Mouse (Mus musculus) left cerebral cortex, adult 6 months (tissue): ENCODE data around the gene Xpo1. TPM values are rescaled to one million over a fixed set of nuclear protein-coding genes. Genes with fewer than 3 reads are reported as not detected.

Experiments
- long read RNA-seq, 2 experiments: library from polyadenylated mRNA; unstranded; transcript quantifications; one replicate each; pipeline ENCODE4 v2.0.0; 2019 to 2020
- polyA plus RNA-seq: library from polyadenylated mRNA; unstranded; fragments of <200 nt; fragmentation: Nextera tagmentation; gene quantifications from 2 replicates; pipeline ENCODE4 v1.2.3, GENCODE M21; 2021

Xpo1 gene
- polyA plus RNA-seq, result 7.5 and 9.8 TPM in 2 replicates
- long read RNA-seq, experiment 1, full-length matches to known transcripts, result 43 of 81 reads
- long read RNA-seq, experiment 1, partial matches to known transcripts, result 30 of 81 reads
- long read RNA-seq, experiment 1, other reads (novel, unspliced or antisense), result 8 of 81 reads
- long read RNA-seq, experiment 2, full-length matches to known transcripts, result 1 of 23 reads
- long read RNA-seq, experiment 2, partial matches to known transcripts, result 21 of 23 reads
- long read RNA-seq, experiment 2, other reads (novel, unspliced or antisense), result 1 of 23 reads

GRCm38 (mm10) chr11:23255427-23256193, at the start of gene Xpo1:
Gene Xpo1 (plus strand): TSS chr11:23256041.

DNA sequence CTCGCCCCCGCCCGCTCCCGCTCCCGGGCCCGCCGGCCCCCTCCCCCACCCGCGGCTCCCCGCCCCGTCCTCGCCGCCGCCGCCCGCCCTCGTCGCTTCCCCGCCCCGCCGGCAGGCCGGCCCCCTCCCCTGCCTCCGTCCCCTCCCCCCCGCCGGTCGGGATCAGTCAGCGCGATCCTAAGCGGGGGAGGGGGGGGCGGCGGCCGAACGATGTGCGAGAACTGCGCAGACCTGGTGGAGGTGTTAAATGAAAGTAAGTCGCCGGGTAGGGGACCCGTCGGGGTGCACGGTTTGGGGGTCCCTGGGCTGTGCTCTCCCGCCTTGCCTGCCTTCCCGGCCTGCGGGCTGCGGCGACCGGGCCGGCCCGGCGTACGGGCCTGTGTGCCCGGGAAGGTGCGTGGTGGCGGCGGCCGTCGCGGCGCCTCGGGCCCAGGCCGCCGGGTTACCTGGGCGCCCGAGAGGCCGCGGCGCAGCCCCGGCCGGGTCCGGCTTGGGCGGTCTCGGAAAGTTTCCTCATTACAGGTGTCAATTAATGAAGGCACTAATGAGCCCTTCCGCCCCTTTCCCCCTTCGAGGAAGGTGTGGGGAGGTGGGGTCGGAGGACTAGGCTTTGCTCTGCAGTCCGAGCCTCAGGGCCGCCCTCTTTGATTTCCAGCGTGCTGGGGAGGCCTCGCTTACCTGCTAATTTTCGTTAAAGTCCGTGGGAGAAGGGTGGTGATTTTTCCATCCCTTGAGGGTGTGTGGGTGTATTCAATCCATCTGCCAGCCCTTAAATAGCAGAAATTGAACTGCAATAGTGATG, 51.1 kb downstream of the Xpo1 start, which contains the start of gene Usp34:
Gene Usp34 (plus strand): TSS at position 132 of the 802 bp plus-strand sequence.

Other genes starting within 250 kb of the Xpo1 start
- gene Fam161a, start 248.5 kb upstream of the Xpo1 start, polyA plus RNA-seq, result 2.4 and 2.9 TPM in 2 replicates
- gene Usp34, start 50.9 kb downstream of the Xpo1 start, polyA plus RNA-seq, result 10.1 and 12.5 TPM in 2 replicates
- gene Ahsa2, start 242.0 kb downstream of the Xpo1 start, polyA plus RNA-seq, result 11.0 and 13.4 TPM in 2 replicates